Mouse (Mus musculus): ENCODE results near the gene Ppy. TPM values are rescaled to one million over a fixed set of nuclear protein-coding genes. Genes with fewer than 3 reads are reported as not detected.

Ppy gene
- polyA plus RNA-seq (2014; fragmentation: Illumina TruSeq; extraction: RNeasy Lipid Tissue Mini Kit (QIAGEN cat#74804)), result not detected

GRCm38 (mm10) chr11:102101219-102101618, at the start of gene Ppy:
Gene Ppy (minus strand): TSS chr11:102101319.

GRCm38 (mm10) chr11:102145471-102146001, 44.4 kb upstream of the Ppy start, which contains the start of gene Nags:
Gene Nags (plus strand): TSS chr11:102145513.

GRCm38 (mm10) chr11:102107732-102108131, 6.6 kb upstream of the Ppy start, which contains the start of gene Pyy:
Gene Pyy (minus strand): TSS chr11:102107832.

GRCm38 (mm10) chr11:102087931-102088898, 12.9 kb downstream of the Ppy start, which contains the start of gene Mpp2:
Gene Mpp2 (minus strand): TSS chr11:102088515.

Other genes starting within 250 kb of the Ppy start
- 2.3 TPM for gene Meox1, start 206.9 kb downstream of the Ppy start, polyA plus RNA-seq (2014; fragmentation: Illumina TruSeq; extraction: RNeasy Lipid Tissue Mini Kit (QIAGEN cat#74804))
- not detected for gene Sost, start 134.3 kb downstream of the Ppy start, polyA plus RNA-seq (2014; fragmentation: Illumina TruSeq; extraction: RNeasy Lipid Tissue Mini Kit (QIAGEN cat#74804))
- gene Cfap97d1, start 117.0 kb downstream of the Ppy start, polyA plus RNA-seq (2014; fragmentation: Illumina TruSeq; extraction: RNeasy Lipid Tissue Mini Kit (QIAGEN cat#74804)), result not detected
- gene Dusp3, start 114.3 kb downstream of the Ppy start, polyA plus RNA-seq (2014; fragmentation: Illumina TruSeq; extraction: RNeasy Lipid Tissue Mini Kit (QIAGEN cat#74804)), result 22.0 TPM
- 1.6 TPM for gene Mpp3, start 72.9 kb downstream of the Ppy start, polyA plus RNA-seq (2014; fragmentation: Illumina TruSeq; extraction: RNeasy Lipid Tissue Mini Kit (QIAGEN cat#74804))
- gene Cd300lg, start 59.8 kb downstream of the Ppy start, polyA plus RNA-seq (2014; fragmentation: Illumina TruSeq; extraction: RNeasy Lipid Tissue Mini Kit (QIAGEN cat#74804)), result 5.4 TPM
- gene Mpp2, start 12.8 kb downstream of the Ppy start, polyA plus RNA-seq (2014; fragmentation: Illumina TruSeq; extraction: RNeasy Lipid Tissue Mini Kit (QIAGEN cat#74804)), result 0.63 TPM
- gene Pyy, start 6.5 kb upstream of the Ppy start, polyA plus RNA-seq (2014; fragmentation: Illumina TruSeq; extraction: RNeasy Lipid Tissue Mini Kit (QIAGEN cat#74804)), result not detected
- gene Nags, start 44.2 kb upstream of the Ppy start, polyA plus RNA-seq (2014; fragmentation: Illumina TruSeq; extraction: RNeasy Lipid Tissue Mini Kit (QIAGEN cat#74804)), result not detected
- gene Tmem101, start 55.1 kb upstream of the Ppy start, polyA plus RNA-seq (2014; fragmentation: Illumina TruSeq; extraction: RNeasy Lipid Tissue Mini Kit (QIAGEN cat#74804)), result 6.0 TPM
- 73.6 TPM for gene Lsm12, start 84.0 kb upstream of the Ppy start, polyA plus RNA-seq (2014; fragmentation: Illumina TruSeq; extraction: RNeasy Lipid Tissue Mini Kit (QIAGEN cat#74804))
- 0.71 TPM for gene G6pc3, start 88.3 kb upstream of the Ppy start, polyA plus RNA-seq (2014; fragmentation: Illumina TruSeq; extraction: RNeasy Lipid Tissue Mini Kit (QIAGEN cat#74804))
- gene Hdac5, start 128.8 kb upstream of the Ppy start, polyA plus RNA-seq (2014; fragmentation: Illumina TruSeq; extraction: RNeasy Lipid Tissue Mini Kit (QIAGEN cat#74804)), result 1.00 TPM
- gene BC030867, start 147.6 kb upstream of the Ppy start, polyA plus RNA-seq (2014; fragmentation: Illumina TruSeq; extraction: RNeasy Lipid Tissue Mini Kit (QIAGEN cat#74804)), result not detected
- gene Asb16, start 167.4 kb upstream of the Ppy start, polyA plus RNA-seq (2014; fragmentation: Illumina TruSeq; extraction: RNeasy Lipid Tissue Mini Kit (QIAGEN cat#74804)), result not detected
- gene Tmub2, start 183.6 kb upstream of the Ppy start, polyA plus RNA-seq (2014; fragmentation: Illumina TruSeq; extraction: RNeasy Lipid Tissue Mini Kit (QIAGEN cat#74804)), result 3.6 TPM
- gene Atxn7l3, start 195.3 kb upstream of the Ppy start, polyA plus RNA-seq (2014; fragmentation: Illumina TruSeq; extraction: RNeasy Lipid Tissue Mini Kit (QIAGEN cat#74804)), result 8.8 TPM
- gene Ubtf, start 218.4 kb upstream of the Ppy start, polyA plus RNA-seq (2014; fragmentation: Illumina TruSeq; extraction: RNeasy Lipid Tissue Mini Kit (QIAGEN cat#74804)), result 54.4 TPM

All from ovary, adult 10 weeks (tissue).